Mouse (Mus musculus): Measurements from ENCODE around the gene Atg2b.

Gene Atg2b

GRCm38 (mm10) chr12:105597135-105597534 lies 87.9 kb downstream of the Atg2b start:
- no peak for DNase-seq (ENCODE audit: low read depth)

- DNase-seq (ENCODE audit: low read depth) = no peak
These were observed 91.5 kb downstream of the Atg2b start for GRCm38 (mm10) chr12:105593471-105593870.

GRCm38 (mm10) chr12:105592361-105592761 lies 92.7 kb downstream of the Atg2b start:
- no peak for DNase-seq (ENCODE audit: low read depth)

- no peak for DNase-seq (ENCODE audit: low read depth)
These were observed 94.2 kb downstream of the Atg2b start for GRCm38 (mm10) chr12:105590786-105591185.

- no peak for DNase-seq (ENCODE audit: low read depth)
These were observed 97.5 kb downstream of the Atg2b start for GRCm38 (mm10) chr12:105587526-105587925.

- peak; percentile 67 for DNase-seq (ENCODE audit: low read depth)
These were observed 100.2 kb downstream of the Atg2b start for GRCm38 (mm10) chr12:105584851-105585250.

- peak; percentile 49 for DNase-seq (ENCODE audit: low read depth)
These were observed 101.5 kb downstream of the Atg2b start for GRCm38 (mm10) chr12:105583484-105583883.

GRCm38 (mm10) chr12:105582486-105582885 lies 102.5 kb downstream of the Atg2b start:
- DNase-seq (ENCODE audit: low read depth) = no peak

- DNase-seq (ENCODE audit: low read depth) = no peak
These were observed 104.5 kb downstream of the Atg2b start for GRCm38 (mm10) chr12:105580490-105580889.

- no peak for DNase-seq (ENCODE audit: low read depth)
These were observed 110.7 kb downstream of the Atg2b start for GRCm38 (mm10) chr12:105574356-105574755.

- DNase-seq (ENCODE audit: low read depth) = no peak
These were observed 112.4 kb downstream of the Atg2b start for GRCm38 (mm10) chr12:105572622-105573021.

GRCm38 (mm10) chr12:105571867-105572266 lies 113.1 kb downstream of the Atg2b start:
- DNase-seq (ENCODE audit: low read depth) = no peak

Measured in NIH3T3 (cell line).